Mouse (Mus musculus): Measurements from ENCODE around the gene Six1.
A peak's percentile ranks its signal among the peaks of the same experiment; 100 is the strongest.
"Not testable (repeated sequence)": the region's sequence is repeated elsewhere in the genome, so short reads cannot be mapped to it uniquely, and the experiment has no call there.

Six1 gene

GRCm38 (mm10) chr12:73053668-73054241 lies at the start of gene Six1:
Six1 (minus strand) TSS chr12:73053887.
- peak; percentile 90 for DNase-seq

- DNase-seq = no peak
Observed at GRCm38 (mm10) chr12:73098593-73098992, 44.9 kb upstream of the Six1 start.

GRCm38 (mm10) chr12:73096177-73096576 lies 42.5 kb upstream of the Six1 start:
- not testable (repeated sequence) for DNase-seq

- DNase-seq = no peak
Observed at GRCm38 (mm10) chr12:73094605-73095004, 40.9 kb upstream of the Six1 start.

GRCm38 (mm10) chr12:73094189-73094588 lies 40.5 kb upstream of the Six1 start:
- no peak for DNase-seq

GRCm38 (mm10) chr12:73090672-73091335 lies 37.1 kb upstream of the Six1 start:
- DNase-seq = no peak

- DNase-seq = no peak
Observed at GRCm38 (mm10) chr12:73088911-73089310, 35.2 kb upstream of the Six1 start.

GRCm38 (mm10) chr12:73088500-73088899 lies 34.8 kb upstream of the Six1 start:
- no peak for DNase-seq

GRCm38 (mm10) chr12:73087086-73087485 lies 33.4 kb upstream of the Six1 start:
- DNase-seq = no peak

- DNase-seq = no peak
Observed at GRCm38 (mm10) chr12:73085739-73086630, 32.3 kb upstream of the Six1 start.

GRCm38 (mm10) chr12:73083773-73084172 lies 30.1 kb upstream of the Six1 start:
- DNase-seq = no peak

- DNase-seq = not testable (repeated sequence)
Observed at GRCm38 (mm10) chr12:73081828-73082227, 28.1 kb upstream of the Six1 start.

GRCm38 (mm10) chr12:73060805-73061410 lies 7.2 kb upstream of the Six1 start:
- no peak for DNase-seq

- DNase-seq = no peak
Observed at GRCm38 (mm10) chr12:73057492-73057891, 3.8 kb upstream of the Six1 start.

GRCm38 (mm10) chr12:73055451-73055850 lies 1.8 kb upstream of the Six1 start:
- DNase-seq = no peak

- no peak for DNase-seq
Observed at GRCm38 (mm10) chr12:73054576-73055185, 994 bp upstream of the Six1 start.

- peak; percentile 40 for DNase-seq
Observed at GRCm38 (mm10) chr12:73052651-73053591, 766 bp downstream of the Six1 start.

- DNase-seq = peak; percentile 62
Observed at GRCm38 (mm10) chr12:73052036-73052650, 1.5 kb downstream of the Six1 start.

- DNase-seq = peak; percentile 86
Observed at GRCm38 (mm10) chr12:73050811-73051580, 2.7 kb downstream of the Six1 start.

- DNase-seq = no peak
Observed at GRCm38 (mm10) chr12:73050305-73050704, 3.4 kb downstream of the Six1 start.

Measured in retina, postnatal 1 day (tissue).